Mouse (Mus musculus): ENCODE measurements around the gene Sms.

The Sms gene

GRCm38 (mm10) chrX:157454430-157454829 is 37.7 kb downstream of the Sms start:
- DNase-seq (ENCODE audit: low spot score in 2 of 2), result peak; percentile 30 to 72

GRCm38 (mm10) chrX:157449000-157449399 is 43.1 kb downstream of the Sms start:
- DNase-seq (ENCODE audit: low spot score in 2 of 2), result no peak

GRCm38 (mm10) chrX:157447431-157447830 is 44.7 kb downstream of the Sms start:
- no peak for DNase-seq (ENCODE audit: low spot score in 2 of 2)

- DNase-seq (ENCODE audit: low spot score in 2 of 2), result no peak
Measured at GRCm38 (mm10) chrX:157434768-157435167, 57.3 kb downstream of the Sms start.

GRCm38 (mm10) chrX:157419451-157419850 is 72.6 kb downstream of the Sms start:
- no peak for DNase-seq (ENCODE audit: low spot score in 2 of 2)

GRCm38 (mm10) chrX:157415212-157415611 is 76.9 kb downstream of the Sms start, which contains the start of gene Phex:
Gene Phex, minus strand, starts transcription at chrX:157415312.
- no peak for DNase-seq (ENCODE audit: low spot score in 2 of 2)

GRCm38 (mm10) chrX:157404919-157405318 is 87.2 kb downstream of the Sms start:
- DNase-seq (ENCODE audit: low spot score in 2 of 2), result no peak

Data from spleen, postnatal 4 days (tissue).